Mouse (Mus musculus) myocyte (in vitro differentiated cells): ENCODE measurements around the gene Setd7. TPM values are rescaled to one million over a fixed set of nuclear protein-coding genes. Genes with fewer than 3 reads are reported as not detected.

Experiments used
- H3K27me3 ChIP-seq: one replicate; pipeline ENCODE4 v1.6.1; 2011; ENCODE audit not compliant: control insufficient read depth, insufficient read depth, insufficient read length
- H3K36me3 ChIP-seq: one replicate; pipeline ENCODE4 v1.6.1; 2011; ENCODE audit not compliant: control insufficient read depth, insufficient read depth
- H3K4me2 ChIP-seq: one replicate; pipeline ENCODE4 v1.6.1; 2011; ENCODE audit warnings: low read depth, control low read depth
- H3K4me3 ChIP-seq: one replicate; pipeline ENCODE4 v1.5.1; 2011; ENCODE audit warnings: mild to moderate bottlenecking, control low read depth, moderate library complexity
- H3K79me2 ChIP-seq: one replicate; pipeline ENCODE4 v1.6.1; 2011; ENCODE audit not compliant: control insufficient read depth, insufficient read depth
- H3ac ChIP-seq: one replicate; pipeline ENCODE4 v1.6.1; 2011; ENCODE audit not compliant: control insufficient read depth, insufficient read length
- CEBPB ChIP-seq: IDR thresholded peaks from 2 replicates; pipeline ENCODE4 v1.6.1; 2011; ENCODE audit warnings: mild to moderate bottlenecking, moderate library complexity; ENCODE audit not compliant: poor library complexity, insufficient read depth, severe bottlenecking
- E2F4 ChIP-seq: IDR thresholded peaks from one replicate; pipeline ENCODE4 v1.6.1; 2011; ENCODE audit warnings: mild to moderate bottlenecking, control low read depth, moderate library complexity; ENCODE audit not compliant: insufficient read depth
- MAX ChIP-seq: IDR thresholded peaks from one replicate; pipeline ENCODE4 v1.6.1; 2011; ENCODE audit warnings: low read depth, mild to moderate bottlenecking, control low read depth
- MYOD1 ChIP-seq, 3 experiments: IDR thresholded peaks; one replicate each; pipeline ENCODE4 v1.6.1; 2011; ENCODE audit warnings: control low read depth in 2 of 3, low read depth in 2 of 3, mild to moderate bottlenecking in 2 of 3, moderate library complexity in 1 of 3; ENCODE audit not compliant: insufficient read length in 2 of 3, control insufficient read depth in 1 of 3
- MYOG ChIP-seq, 3 experiments: IDR thresholded peaks; one replicate each; pipeline ENCODE4 v1.6.1; 2011; ENCODE audit warnings: control low read depth in 2 of 3, low read depth in 2 of 3, mild to moderate bottlenecking in 2 of 3; ENCODE audit not compliant: insufficient read length in 2 of 3, control insufficient read depth in 1 of 3, insufficient read depth in 1 of 3
- POLR2A ChIP-seq: IDR thresholded peaks from one replicate; pipeline ENCODE4 v1.6.1; 2011; ENCODE audit warnings: low read depth, mild to moderate bottlenecking, control low read depth, moderate library complexity; ENCODE audit not compliant: insufficient read length
- POLR2AphosphoS2 ChIP-seq: IDR thresholded peaks from one replicate; pipeline ENCODE4 v1.6.1; 2011; ENCODE audit warnings: low read depth, control low read depth; ENCODE audit not compliant: insufficient read length
- REST ChIP-seq: IDR thresholded peaks from one replicate; pipeline ENCODE4 v1.6.1; 2011; ENCODE audit warnings: mild to moderate bottlenecking, control low read depth, moderate library complexity; ENCODE audit not compliant: insufficient read depth, insufficient read length
- SRF ChIP-seq: IDR thresholded peaks from one replicate; pipeline ENCODE4 v1.6.1; 2011; ENCODE audit warnings: low read depth; ENCODE audit not compliant: control insufficient read depth, insufficient read length
- TCF12 ChIP-seq: IDR thresholded peaks from one replicate; pipeline ENCODE4 v1.6.1; 2011; ENCODE audit warnings: mild to moderate bottlenecking, control low read depth; ENCODE audit not compliant: poor library complexity, insufficient read depth, severe bottlenecking
- TCF3 ChIP-seq: IDR thresholded peaks from one replicate; pipeline ENCODE4 v1.6.1; 2011; ENCODE audit warnings: low read depth, control low read depth; ENCODE audit not compliant: insufficient read length
- USF1 ChIP-seq: IDR thresholded peaks from one replicate; pipeline ENCODE4 v1.6.1; 2011; ENCODE audit warnings: low read depth, mild to moderate bottlenecking, control low read depth, moderate library complexity
- polyA plus RNA-seq: library from polyadenylated mRNA; unstranded; fragments of >200 nt; fragmentation: generic; extraction: Trizol; gene quantifications from one replicate; pipeline ENCODE4 v1.2.1, GENCODE M21; 2012; ENCODE audit warnings: missing spikeins

Gene Setd7
- polyA plus RNA-seq, 1 experiment: 11.8 TPM

DNA sequence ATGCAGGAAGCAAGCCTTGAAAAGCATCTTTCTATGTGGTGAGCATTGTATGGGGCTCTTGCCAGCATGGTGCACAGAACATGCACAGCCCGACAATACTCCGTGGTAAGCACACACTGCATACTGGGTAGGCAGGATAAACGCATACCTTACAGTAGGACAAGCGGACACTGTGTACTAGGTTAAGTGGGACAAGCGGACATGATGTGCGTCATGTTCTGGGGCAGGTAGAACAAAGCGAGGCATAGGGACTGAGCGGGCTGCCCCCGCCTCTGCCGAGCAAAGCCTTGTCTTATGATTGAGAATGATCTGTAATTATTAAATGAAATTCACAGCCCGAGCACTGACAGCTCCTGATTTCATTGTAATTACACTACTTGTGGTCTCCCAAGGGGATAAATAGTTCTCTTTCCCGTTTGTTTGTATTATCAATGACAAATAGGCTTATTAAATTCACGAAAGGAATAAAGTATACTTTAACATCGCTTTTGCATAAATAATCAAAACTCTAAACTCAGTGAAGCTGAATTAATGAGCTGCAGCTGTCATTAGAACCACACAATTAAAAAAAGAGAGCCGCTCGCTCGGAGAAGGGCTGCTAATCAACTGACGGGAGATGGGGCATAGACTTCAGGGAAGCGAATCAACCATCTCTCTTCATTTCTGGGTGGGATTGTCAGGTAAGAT, 16.1 kb downstream of the Setd7 start:
- Histone ChIP-seq H3K79me2 (peaks cover 5% of the 10 kb centered on the region), H3K36me3 (peaks cover 11% of the 10 kb centered on the region)
- TF ChIP-seq TCF3 (no peak), SRF (no peak)

GRCm38 (mm10) chr3:51540659-51541058, 20.0 kb downstream of the Setd7 start:
- Histone ChIP-seq H3K4me2 (no peak overlapping the region), H3K27me3 (no peaks in the 10 kb centered on the region), H3K79me2 (no peaks in the 10 kb centered on the region), H3K36me3 (peaks cover 19% of the 10 kb centered on the region), H3K4me3 (no peak overlapping the region), H3ac (no peak overlapping the region)
- no peak for TF ChIP-seq E2F4
- TF ChIP-seq TCF12: no peak
- no peak for TF ChIP-seq REST
- no peak for TF ChIP-seq USF1
- TF ChIP-seq POLR2A: no peak

More for the DNA sequence above, 16.1 kb downstream of the Setd7 start:
- H3ac ChIP-seq: no peak overlapping the region
- H3K27me3 ChIP-seq: no peaks in the 10 kb centered on the region
- H3K4me3 ChIP-seq: no peak overlapping the region
- no peak overlapping the region for H3K4me2 ChIP-seq

DNA sequence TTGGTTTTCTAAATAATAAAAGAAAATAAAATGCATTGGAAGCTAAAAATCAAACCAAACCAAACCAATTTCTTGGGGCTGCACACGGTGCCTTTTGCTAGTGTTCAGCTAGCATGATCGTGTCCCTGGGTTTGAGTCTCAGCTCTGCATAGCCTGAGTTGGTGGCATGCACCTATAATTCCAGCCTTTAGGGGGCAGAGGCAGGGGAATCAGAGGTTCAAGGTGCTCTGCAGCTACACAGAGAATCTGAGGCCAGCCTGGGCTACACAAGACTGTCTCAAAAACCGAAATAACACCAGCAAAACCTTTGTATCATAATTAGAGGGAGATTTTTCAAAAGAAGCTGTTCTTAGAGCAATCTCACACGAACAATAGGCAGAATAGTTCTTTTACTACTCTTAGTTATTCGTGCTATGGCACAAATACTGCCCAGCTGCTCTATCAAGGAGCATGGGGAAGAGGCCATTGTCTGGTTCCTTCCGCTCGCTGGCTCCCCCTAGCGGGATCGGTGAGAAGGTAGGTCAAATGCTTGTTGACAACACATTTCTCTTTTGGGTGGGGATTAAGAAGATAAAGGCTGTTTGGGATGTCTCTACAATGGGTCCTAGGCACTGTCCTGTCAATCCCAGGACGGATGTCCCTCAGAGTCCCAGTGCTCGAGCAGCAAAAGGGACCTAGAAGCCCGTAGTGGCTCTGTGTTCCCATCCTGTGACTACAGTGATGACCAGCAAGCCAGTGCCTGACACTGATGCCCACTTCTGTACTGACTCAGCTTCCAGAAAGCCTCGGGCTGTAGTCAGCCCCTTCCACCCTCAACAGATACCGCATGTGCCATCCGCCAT, 20.9 kb downstream of the Setd7 start:
- TF ChIP-seq MAX: no peak
- TF ChIP-seq SRF: no peak
- no peak for TF ChIP-seq MYOG (IDR thresholded peaks at IDR 0.05; ENCODE audit: control insufficient read depth in 1 of 3, insufficient read depth in 1 of 3, insufficient read length in 2 of 3, low read depth in 2 of 3)
- no peak for TF ChIP-seq CEBPB
- TF ChIP-seq E2F4: no peak
- TF ChIP-seq USF1: no peak
- TF ChIP-seq POLR2AphosphoS2: no peak
- no peak for TF ChIP-seq TCF3
- TF ChIP-seq MYOD1 (IDR thresholded peaks at IDR 0.05; ENCODE audit: control insufficient read depth in 1 of 3, insufficient read length in 2 of 3, low read depth in 2 of 3): no peak
- TF ChIP-seq TCF12: no peak
- TF ChIP-seq POLR2A: no peak
- no peak for TF ChIP-seq REST
- Histone ChIP-seq H3ac (no peak overlapping the region), H3K27me3 (no peaks in the 10 kb centered on the region), H3K4me3 (no peak overlapping the region), H3K36me3 (peaks cover 22% of the 10 kb centered on the region), H3K79me2 (no peaks in the 10 kb centered on the region), H3K4me2 (no peak overlapping the region)

DNA sequence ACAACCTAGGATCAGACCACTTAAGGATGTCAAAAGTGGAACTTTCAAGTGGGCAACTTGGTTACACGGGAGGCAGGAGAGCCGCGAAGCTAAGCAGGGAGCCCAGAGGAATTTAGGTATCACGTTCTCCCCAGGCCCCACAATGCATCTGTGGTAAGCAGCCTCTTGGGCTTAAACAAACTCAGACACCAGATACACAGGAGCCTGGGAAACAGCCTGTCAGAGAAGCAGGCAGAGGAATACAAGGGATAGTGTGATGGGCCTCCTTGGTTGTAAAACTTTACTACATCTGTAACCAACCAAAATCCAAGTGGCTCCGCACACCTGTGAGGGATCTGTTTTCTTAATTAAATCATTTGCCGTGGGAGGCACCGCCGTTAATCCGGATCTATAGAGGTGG, 26.7 kb downstream of the Setd7 start:
- Histone ChIP-seq H3K27me3 (no peaks in the 10 kb centered on the region), H3ac (no peak overlapping the region), H3K36me3 (peaks cover 25% of the 10 kb centered on the region), H3K4me2 (no peak overlapping the region), H3K79me2 (no peaks in the 10 kb centered on the region), H3K4me3 (no peak overlapping the region)
- TF ChIP-seq USF1 (no peak), CEBPB (no peak), MAX (no peak), TCF12 (no peak), POLR2AphosphoS2 (no peak), E2F4 (no peak), MYOG (IDR thresholded peaks at IDR 0.05; ENCODE audit: control insufficient read depth in 1 of 3, insufficient read depth in 1 of 3, insufficient read length in 2 of 3, low read depth in 2 of 3) (no peak), POLR2A (no peak), REST (no peak)

GRCm38 (mm10) chr3:51533573-51533972, 27.1 kb downstream of the Setd7 start:
- no peak overlapping the region for H3K4me2 ChIP-seq
- peaks cover 22% of the 10 kb centered on the region for H3K36me3 ChIP-seq
- H3K79me2 ChIP-seq: no peaks in the 10 kb centered on the region
- H3K4me3 ChIP-seq: no peak overlapping the region
- H3ac ChIP-seq: no peak overlapping the region
- no peaks in the 10 kb centered on the region for H3K27me3 ChIP-seq
- TF ChIP-seq USF1: no peak
- TF ChIP-seq TCF12: no peak
- no peak for TF ChIP-seq POLR2A
- no peak for TF ChIP-seq TCF3
- no peak for TF ChIP-seq REST
- no peak for TF ChIP-seq SRF
- no peak for TF ChIP-seq MAX
- no peak for TF ChIP-seq POLR2AphosphoS2
- TF ChIP-seq MYOG (IDR thresholded peaks at IDR 0.05; ENCODE audit: control insufficient read depth in 1 of 3, insufficient read depth in 1 of 3, insufficient read length in 2 of 3, low read depth in 2 of 3): no peak
- no peak for TF ChIP-seq E2F4
- no peak for TF ChIP-seq MYOD1 (IDR thresholded peaks at IDR 0.05; ENCODE audit: control insufficient read depth in 1 of 3, insufficient read length in 2 of 3, low read depth in 2 of 3)
- no peak for TF ChIP-seq CEBPB
